Mouse (Mus musculus) lung, embryonic 14.5 days (tissue): ENCODE data around the gene Rab3ip. TPM values are rescaled to one million over a fixed set of nuclear protein-coding genes. Genes with fewer than 3 reads are reported as not detected.
A peak's percentile ranks its signal among the peaks of the same experiment; 100 is the strongest.

ENCODE experiments used
- ATAC-seq: fragments of 200-750 bp; cut with Nextera tagmentation; 2 replicates; pipeline ENCODE4 v1.8.0; 2017; ENCODE audit warnings: mild to moderate bottlenecking, moderate TSS enrichment, moderate library complexity; ENCODE audit not compliant: insufficient read depth
- DNase-seq: peaks from one replicate; pipeline ENCODE4 v3.0.0-alpha.2; 2015
- H3K27ac ChIP-seq: fragments of 300-500 bp; sonication (generic); 2 replicates; pipeline ENCODE4 v1.5.1; 2014; ENCODE audit warnings: low read depth, mild to moderate bottlenecking, moderate library complexity
- H3K27me3 ChIP-seq: fragments of 300-500 bp; sonication (generic); 2 replicates; pipeline ENCODE4 v1.6.1; 2014; ENCODE audit warnings: low read length, control low read depth; ENCODE audit not compliant: insufficient read depth
- H3K36me3 ChIP-seq: fragments of 300-500 bp; sonication (generic); 2 replicates; pipeline ENCODE4 v1.6.1; 2014; ENCODE audit warnings: control low read depth; ENCODE audit not compliant: insufficient read depth
- H3K4me1 ChIP-seq: fragments of 300-500 bp; sonication (generic); 2 replicates; pipeline ENCODE4 v1.6.1; 2014; ENCODE audit warnings: antibody characterized with exemption, control low read depth; ENCODE audit not compliant: insufficient read depth
- H3K4me2 ChIP-seq: fragments of 300-500 bp; sonication (generic); 2 replicates; pipeline ENCODE4 v1.6.1; 2014; ENCODE audit warnings: mild to moderate bottlenecking
- H3K4me3 ChIP-seq: fragments of 300-500 bp; sonication (generic); 2 replicates; pipeline ENCODE4 v1.5.1; 2014; ENCODE audit warnings: low read depth, low read length
- H3K9ac ChIP-seq: fragments of 300-500 bp; sonication (generic); 2 replicates; pipeline ENCODE4 v1.6.1; 2014
- H3K9me3 ChIP-seq: fragments of 300-500 bp; sonication (generic); 2 replicates; pipeline ENCODE4 v1.6.1; 2016; ENCODE audit warnings: low read depth, low read length, control low read depth
- CTCF ChIP-seq: IDR thresholded peaks from 2 replicates; pipeline ENCODE4 v1.5.1; 2016; ENCODE audit warnings: antibody characterized with exemption, low read depth
- WGBS: fragments of 180-500 bp; shearing (Covaris S2); extraction: QIAGEN DNeasy Blood & Tissue Kit; methylation state at CpG from one replicate; pipeline ENCODE4 v1.1.7; 2014; 5-methylcytosine and 5-hydroxymethylcytosine counted together
- polyA plus RNA-seq: library from polyadenylated mRNA; unstranded; fragments of >200 nt; fragmentation: Nextera tagmentation; extraction: Ambion mirVana; gene quantifications from 2 replicates; pipeline ENCODE4 v1.2.1, GENCODE M21; 2014

Rab3ip gene
- polyA plus RNA-seq, 1 experiment from 2014 or later: 30.1 TPM

GRCm38 (mm10) chr10:116912850-116913249, 37.7 kb downstream of the Rab3ip start:
- Histone ChIP-seq H3K4me2 (no peak overlapping the region), H3K4me3 (no peak overlapping the region), H3K27ac (no peak overlapping the region), H3K27me3 (no peaks in the 10 kb centered on the region), H3K9me3 (no peaks in the 10 kb centered on the region), H3K36me3 (peaks cover 57% of the 10 kb centered on the region; the same call in 1 of the 2 replicates), H3K4me1 (no peaks in the 10 kb centered on the region), H3K9ac (no peak overlapping the region)
- no peak for TF ChIP-seq CTCF
- WGBS: 83% methylated on average over 9 of the region's 9 CpGs
- DNase-seq (no peak), ATAC-seq (no peak)

GRCm38 (mm10) chr10:116908901-116909642, 41.5 kb downstream of the Rab3ip start:
- no peak for TF ChIP-seq CTCF
- no peaks in the 10 kb centered on the region for H3K27me3 ChIP-seq
- H3K27ac ChIP-seq: no peak overlapping the region; the same call in 1 of the 2 replicates
- DNase-seq: no peak
- H3K36me3 ChIP-seq: peaks cover 63% of the 10 kb centered on the region
- H3K4me2 ChIP-seq: no peak overlapping the region
- H3K9ac ChIP-seq: no peak overlapping the region
- no peaks in the 10 kb centered on the region for H3K9me3 ChIP-seq
- WGBS: 60% methylated on average over 15 of the region's 15 CpGs
- H3K4me1 ChIP-seq: no peaks in the 10 kb centered on the region
- peak; percentile 65; the same call in 1 of the 2 replicates for ATAC-seq
- H3K4me3 ChIP-seq: no peak overlapping the region

- TF ChIP-seq CTCF: no peak
- Histone ChIP-seq H3K9ac (no peak overlapping the region), H3K9me3 (no peaks in the 10 kb centered on the region), H3K27ac (no peak overlapping the region), H3K36me3 (peaks cover 50% of the 10 kb centered on the region), H3K4me3 (no peak overlapping the region), H3K4me2 (no peak overlapping the region), H3K27me3 (no peaks in the 10 kb centered on the region), H3K4me1 (no peaks in the 10 kb centered on the region)
- no peak for DNase-seq
- ATAC-seq: no peak
- 90% methylated on average over 9 of the region's 9 CpGs for WGBS
These were observed 43.8 kb downstream of the Rab3ip start for GRCm38 (mm10) chr10:116906794-116907193.

GRCm38 (mm10) chr10:116904503-116904908, 46.1 kb downstream of the Rab3ip start:
- ATAC-seq: no peak
- DNase-seq: no peak
- H3K9ac ChIP-seq: no peak overlapping the region

GRCm38 (mm10) chr10:116896336-116897177, 54.0 kb downstream of the Rab3ip start, which contains the start of gene Myrfl:
Gene Myrfl, minus strand, starts transcription at chr10:116896919.
- no peak within 1 kb of the TSS for H3K9ac ChIP-seq
- no peak within 1 kb of the TSS for H3K27ac ChIP-seq
- no peaks in the 10 kb centered on the region for H3K4me1 ChIP-seq
- DNase-seq: no peak
- H3K36me3 ChIP-seq: no peaks in the 10 kb centered on the region
- ATAC-seq: no peak
- WGBS: 76% methylated on average over 17 of the region's 17 CpGs
- no peak for TF ChIP-seq CTCF
- no peak within 1 kb of the TSS for H3K4me3 ChIP-seq
- no peak within 1 kb of the TSS for H3K4me2 ChIP-seq
- H3K9me3 ChIP-seq: no peaks in the 10 kb centered on the region
- H3K27me3 ChIP-seq: no peaks in the 10 kb centered on the region

More at GRCm38 (mm10) chr10:116904503-116904908, 46.1 kb downstream of the Rab3ip start:
- Histone ChIP-seq H3K36me3 (peaks cover 34% of the 10 kb centered on the region), H3K27ac (no peak overlapping the region), H3K4me2 (no peak overlapping the region), H3K4me3 (no peak overlapping the region), H3K27me3 (no peaks in the 10 kb centered on the region), H3K9me3 (no peaks in the 10 kb centered on the region), H3K4me1 (no peaks in the 10 kb centered on the region)
- TF ChIP-seq CTCF: no peak
- 84% methylated on average over 10 of the region's 10 CpGs for WGBS

GRCm38 (mm10) chr10:116895108-116895833, 55.3 kb downstream of the Rab3ip start:
- Histone ChIP-seq H3K9me3 (no peaks in the 10 kb centered on the region), H3K4me1 (no peaks in the 10 kb centered on the region), H3K27me3 (no peaks in the 10 kb centered on the region), H3K4me3 (no peak overlapping the region), H3K9ac (no peak overlapping the region), H3K36me3 (no peaks in the 10 kb centered on the region), H3K4me2 (no peak overlapping the region), H3K27ac (no peak overlapping the region)
- 87% methylated on average over 12 of the region's 12 CpGs for WGBS
- DNase-seq (no peak), ATAC-seq (no peak)
- no peak for TF ChIP-seq CTCF
